Mouse (Mus musculus) bone marrow, adult 2 months (tissue): ENCODE measurements around the gene Nav3.

Experiments
- CTCF ChIP-seq: fragments of 200-500 bp; IDR thresholded peaks from 2 replicates; pipeline ENCODE4 v1.5.1; 2011; ENCODE audit warnings: low read length, control low read depth; ENCODE audit not compliant: control insufficient read depth, insufficient read depth
- POLR2A ChIP-seq: fragments of 200-500 bp; IDR thresholded peaks from 2 replicates; pipeline ENCODE4 v1.6.1; 2011; ENCODE audit warnings: low read depth, mild to moderate bottlenecking, control low read depth, low read length, borderline replicate concordance; ENCODE audit not compliant: control insufficient read depth

DNA sequence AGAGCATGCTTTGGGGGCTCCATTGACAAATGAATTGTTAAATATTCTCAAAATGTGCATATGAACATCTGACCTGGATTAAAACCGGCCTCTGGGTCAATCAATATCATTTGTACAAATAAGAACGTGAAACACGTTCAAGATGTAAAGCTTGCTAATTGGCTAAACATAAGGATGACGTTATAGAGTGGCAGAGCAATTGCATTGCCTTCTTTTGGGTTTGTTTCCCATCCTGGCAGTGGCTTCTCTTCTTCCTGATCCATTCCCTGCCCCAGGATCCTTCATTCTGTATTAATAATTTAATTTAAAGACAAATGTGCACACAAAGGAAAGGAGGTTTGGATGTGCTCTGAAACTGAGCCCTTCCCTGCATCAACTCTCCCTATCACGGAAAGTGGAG, 2.4 kb downstream of the Nav3 start:
- TF ChIP-seq CTCF: no peak
- no peak for TF ChIP-seq POLR2A
